Mouse (Mus musculus) midbrain, embryonic 12.5 days (tissue): ENCODE data around the gene Hivep3. TPM values are rescaled to one million over a fixed set of nuclear protein-coding genes. Genes with fewer than 3 reads are reported as not detected.

Experiments
- ATAC-seq: fragments of 200-750 bp; cut with Nextera tagmentation; 2 replicates; pipeline ENCODE4 v1.8.0; 2017; ENCODE audit warnings: low read depth, moderate TSS enrichment, moderate library complexity; ENCODE audit not compliant: low FRiP score
- H3K27ac ChIP-seq: fragments of 300-500 bp; sonication (generic); replicated peaks from 2 replicates; pipeline ENCODE4 v1.5.1; 2016; ENCODE audit warnings: mild to moderate bottlenecking
- H3K27me3 ChIP-seq: fragments of 300-500 bp; sonication (generic); 2 replicates; pipeline ENCODE4 v1.6.1; 2016; ENCODE audit warnings: mild to moderate bottlenecking
- H3K36me3 ChIP-seq: fragments of 300-500 bp; sonication (generic); 2 replicates; pipeline ENCODE4 v1.6.1; 2016
- H3K4me1 ChIP-seq: fragments of 300-500 bp; sonication (generic); 2 replicates; pipeline ENCODE4 v1.6.1; 2016
- H3K4me2 ChIP-seq: fragments of 300-500 bp; sonication (generic); replicated peaks from 2 replicates; pipeline ENCODE4 v1.6.1; 2016; ENCODE audit warnings: mild to moderate bottlenecking, moderate library complexity
- H3K4me3 ChIP-seq: fragments of 300-500 bp; sonication (generic); 2 replicates; pipeline ENCODE4 v1.5.1; 2016; ENCODE audit warnings: mild to moderate bottlenecking
- H3K9ac ChIP-seq: fragments of 300-500 bp; sonication (generic); replicated peaks from 2 replicates; pipeline ENCODE4 v1.6.1; 2016; ENCODE audit warnings: mild to moderate bottlenecking, moderate library complexity
- H3K9me3 ChIP-seq: fragments of 300-500 bp; sonication (generic); 2 replicates; pipeline ENCODE4 v1.6.1; 2016; ENCODE audit warnings: mild to moderate bottlenecking
- WGBS: fragments of 180-500 bp; shearing (Covaris S2); methylation state at CpG from one replicate; pipeline ENCODE4 v1.1.7; 2016; 5-methylcytosine and 5-hydroxymethylcytosine counted together
- polyA plus RNA-seq: library from polyadenylated mRNA; unstranded; fragments of >200 nt; fragmentation: Nextera tagmentation; extraction: Ambion mirVana; gene quantifications from 2 replicates; pipeline ENCODE4 v1.2.1, GENCODE M21; 2016

Hivep3 gene
- polyA plus RNA-seq, 1 experiment from 2014 or later: 4.5 TPM

DNA sequence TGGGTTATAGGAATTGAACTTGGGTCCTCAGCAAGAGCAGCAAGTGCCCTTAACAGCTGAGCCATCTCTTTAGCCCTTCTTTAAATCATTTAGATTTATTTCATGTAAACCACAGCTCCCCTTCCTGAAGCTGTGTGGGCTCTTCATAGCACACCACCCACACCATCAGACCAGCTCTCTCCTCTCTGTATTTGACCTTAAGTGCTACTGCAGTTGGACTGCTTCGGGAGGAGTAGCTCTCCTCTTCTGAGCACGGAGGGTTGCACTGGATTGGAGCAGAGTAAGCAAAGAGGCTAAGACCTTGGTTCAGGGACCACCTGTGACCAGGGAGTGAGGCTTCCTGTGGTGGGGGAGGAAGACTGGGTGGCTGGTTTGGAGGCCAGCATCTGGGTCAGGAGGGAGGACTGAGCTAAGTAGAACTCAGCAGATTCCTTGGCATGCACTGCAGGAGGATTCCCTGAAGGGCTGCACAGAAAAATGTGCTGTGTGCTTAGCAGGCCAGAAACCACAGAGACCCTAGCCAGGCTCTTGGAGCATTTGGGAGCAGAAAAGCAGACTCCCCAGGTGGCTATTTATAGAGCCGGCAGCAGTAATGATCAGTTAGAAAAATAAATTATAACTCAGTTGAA lies 132.4 kb downstream of the Hivep3 start:
- Histone ChIP-seq H3K27ac (no peak overlapping the region), H3K27me3 (no peaks in the 10 kb centered on the region)
- WGBS: 68% methylated on average over 3 of the region's 3 CpGs

DNA sequence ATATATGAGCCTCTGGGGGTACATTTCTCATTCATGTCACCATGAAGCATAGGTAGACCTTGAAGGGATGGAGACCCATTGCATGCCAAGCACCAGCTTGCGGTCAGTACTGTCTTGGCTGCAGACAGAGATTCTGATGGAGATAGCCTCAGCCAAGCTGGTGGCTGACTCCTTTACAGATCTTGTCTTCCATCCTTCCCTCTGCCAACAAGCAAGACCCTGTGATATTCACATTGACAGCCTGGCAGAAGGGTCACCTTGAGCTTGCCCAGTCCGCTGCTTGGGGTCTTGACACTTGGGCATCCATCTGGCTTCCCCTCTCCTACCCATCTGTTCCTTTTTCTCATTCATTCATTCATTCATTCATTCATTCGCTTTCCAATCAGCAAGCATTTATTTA lies 133.5 kb downstream of the Hivep3 start:
- Histone ChIP-seq H3K4me2 (no peak overlapping the region), H3K27me3 (no peaks in the 10 kb centered on the region), H3K4me3 (no peak overlapping the region), H3K9ac (no peak overlapping the region), H3K4me1 (no peaks in the 10 kb centered on the region), H3K36me3 (no peaks in the 10 kb centered on the region), H3K27ac (no peak overlapping the region), H3K9me3 (no peaks in the 10 kb centered on the region)
- WGBS: 92% methylated on average over 3 of the region's 3 CpGs
- no peak for ATAC-seq

More for the DNA sequence above, 132.4 kb downstream of the Hivep3 start:
- no peak for ATAC-seq
- Histone ChIP-seq H3K4me3 (no peak overlapping the region), H3K4me1 (no peaks in the 10 kb centered on the region), H3K9ac (no peak overlapping the region), H3K4me2 (no peak overlapping the region), H3K36me3 (no peaks in the 10 kb centered on the region), H3K9me3 (no peaks in the 10 kb centered on the region)

- Histone ChIP-seq H3K36me3 (no peaks in the 10 kb centered on the region), H3K4me1 (no peaks in the 10 kb centered on the region), H3K27ac (no peak overlapping the region), H3K27me3 (no peaks in the 10 kb centered on the region), H3K9ac (no peak overlapping the region), H3K4me3 (no peak overlapping the region), H3K4me2 (no peak overlapping the region), H3K9me3 (no peaks in the 10 kb centered on the region)
- 86% methylated on average over 6 of the region's 6 CpGs for WGBS
- ATAC-seq: no peak
These were observed 136.8 kb downstream of the Hivep3 start for GRCm38 (mm10) chr4:119870411-119870810.

DNA sequence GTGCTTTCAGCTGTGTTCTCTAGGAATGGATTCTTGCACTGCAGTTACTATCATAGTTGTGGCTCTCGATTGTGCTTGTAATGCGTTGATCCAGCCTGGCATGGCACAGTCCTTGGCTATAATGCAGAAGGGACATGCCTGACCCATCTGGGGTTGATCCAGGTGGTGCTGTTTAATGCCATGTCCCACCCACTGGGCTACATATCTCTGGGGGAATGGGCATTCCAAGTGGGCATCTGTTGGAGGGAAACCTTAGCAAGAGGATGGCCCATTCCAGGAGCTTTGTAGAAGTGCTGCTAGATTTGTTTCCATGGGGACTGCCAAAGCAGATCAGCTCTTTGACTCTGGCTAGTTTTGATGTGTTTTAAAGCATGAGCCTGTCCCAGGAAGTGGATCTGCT lies 137.9 kb downstream of the Hivep3 start:
- Histone ChIP-seq H3K36me3 (no peaks in the 10 kb centered on the region), H3K4me2 (no peak overlapping the region)
- whole genome bisulfite sequencing: 96% methylated on average over 2 of the region's 2 CpGs

DNA sequence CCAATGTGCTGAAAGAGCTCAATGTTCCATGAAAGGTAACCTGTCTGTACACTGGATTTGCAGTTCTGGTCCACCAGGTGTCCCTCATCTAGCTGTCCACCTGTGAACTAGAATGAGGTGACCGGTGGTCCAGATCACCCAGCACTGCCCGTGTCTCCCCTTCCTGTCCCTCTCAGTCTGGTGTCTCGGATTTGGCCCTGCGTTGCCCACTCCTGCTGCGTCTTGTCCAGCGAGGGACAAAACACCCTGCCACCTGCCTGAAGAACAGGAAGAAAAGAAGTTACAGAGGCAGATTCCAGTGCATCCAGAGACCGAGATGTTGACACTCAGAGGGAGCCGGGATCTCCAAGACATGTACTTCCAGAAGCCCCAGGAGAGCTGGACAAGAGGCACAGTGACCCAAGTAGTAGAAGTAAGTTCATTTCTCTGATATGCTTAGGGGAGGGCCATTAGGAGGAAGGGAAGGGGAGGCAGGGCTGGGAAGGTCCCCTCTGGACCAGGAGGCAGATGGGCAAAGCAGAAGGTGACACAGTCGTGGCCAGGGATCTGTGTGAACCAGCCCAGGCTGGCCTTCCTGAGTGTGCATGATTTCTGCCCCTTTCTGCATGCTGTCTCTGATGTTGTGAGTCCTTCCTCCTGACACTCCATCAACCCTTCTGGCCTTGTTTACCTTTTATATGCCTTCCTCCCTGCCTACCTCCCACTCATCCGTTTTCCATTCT lies 138.4 kb downstream of the Hivep3 start:
- H3K9ac ChIP-seq: no peak overlapping the region
- H3K27ac ChIP-seq: no peak overlapping the region
- no peaks in the 10 kb centered on the region for H3K4me1 ChIP-seq
- no peaks in the 10 kb centered on the region for H3K27me3 ChIP-seq
- H3K4me2 ChIP-seq: no peak overlapping the region
- H3K36me3 ChIP-seq: no peaks in the 10 kb centered on the region
- WGBS: 87% methylated on average over 10 of the region's 10 CpGs
- ATAC-seq: no peak
- no peaks in the 10 kb centered on the region for H3K9me3 ChIP-seq
- H3K4me3 ChIP-seq: no peak overlapping the region

More for the DNA sequence above, 137.9 kb downstream of the Hivep3 start:
- Histone ChIP-seq H3K4me3 (no peak overlapping the region), H3K27me3 (no peaks in the 10 kb centered on the region), H3K9ac (no peak overlapping the region), H3K27ac (no peak overlapping the region), H3K9me3 (no peaks in the 10 kb centered on the region), H3K4me1 (no peaks in the 10 kb centered on the region)
- ATAC-seq: no peak

DNA sequence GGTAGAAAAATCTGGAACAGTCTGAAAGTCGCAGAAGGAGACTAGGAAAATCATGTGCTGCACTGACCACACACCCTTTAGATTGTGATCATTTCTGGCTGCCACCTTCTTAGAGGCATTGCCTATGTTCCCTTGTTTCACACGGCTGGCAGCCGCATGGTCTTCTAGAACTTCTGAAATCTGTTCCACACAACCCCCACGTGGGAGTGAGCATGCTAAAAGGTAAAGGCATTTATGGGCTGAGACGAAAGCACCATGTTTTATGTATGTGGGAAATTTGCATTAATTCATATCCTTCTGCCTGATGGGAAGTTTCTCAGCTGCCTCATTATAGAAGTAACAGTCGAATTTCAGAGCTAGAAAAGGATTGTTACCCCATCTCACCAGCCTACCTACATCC lies 140.4 kb downstream of the Hivep3 start:
- Histone ChIP-seq H3K9me3 (no peaks in the 10 kb centered on the region), H3K4me1 (no peaks in the 10 kb centered on the region), H3K27ac (no peak overlapping the region), H3K4me3 (no peak overlapping the region), H3K9ac (no peak overlapping the region), H3K4me2 (no peak overlapping the region), H3K27me3 (0 out of 2 replicates have a peak, but pooled peaks cover 4% of the 10 kb centered on the region), H3K36me3 (no peaks in the 10 kb centered on the region)
- ATAC-seq: no peak
- WGBS: 75% methylated on average over 6 of the region's 6 CpGs

- 90% methylated on average over 2 of the region's 2 CpGs for WGBS
- no peaks in the 10 kb centered on the region for H3K9me3 ChIP-seq
- no peak overlapping the region for H3K4me3 ChIP-seq
These were observed 142.0 kb downstream of the Hivep3 start for GRCm38 (mm10) chr4:119875592-119875991.

GRCm38 (mm10) chr4:119876535-119877160 lies 143.1 kb downstream of the Hivep3 start:
- Histone ChIP-seq H3K9ac (no peak overlapping the region), H3K36me3 (no peaks in the 10 kb centered on the region), H3K4me1 (no peaks in the 10 kb centered on the region), H3K9me3 (no peaks in the 10 kb centered on the region), H3K27me3 (0 out of 2 replicates have a peak, but pooled peaks cover 4% of the 10 kb centered on the region), H3K4me2 (no peak overlapping the region), H3K27ac (no peak overlapping the region), H3K4me3 (no peak overlapping the region)
- WGBS: 74% methylated on average over 8 of the region's 8 CpGs
- no peak for ATAC-seq

More at GRCm38 (mm10) chr4:119875592-119875991, 142.0 kb downstream of the Hivep3 start:
- no peaks in the 10 kb centered on the region for H3K4me1 ChIP-seq
- no peak for ATAC-seq
- H3K27me3 ChIP-seq: 0 out of 2 replicates have a peak, but pooled peaks cover 4% of the 10 kb centered on the region
- H3K36me3 ChIP-seq: no peaks in the 10 kb centered on the region
- H3K27ac ChIP-seq: no peak overlapping the region
- H3K4me2 ChIP-seq: no peak overlapping the region
- no peak overlapping the region for H3K9ac ChIP-seq

- no peak for ATAC-seq
- peaks cover 12% of the 10 kb centered on the region for H3K4me1 ChIP-seq
- no peaks in the 10 kb centered on the region for H3K9me3 ChIP-seq
- H3K4me3 ChIP-seq: no peak overlapping the region
- 83% methylated on average over 5 of the region's 5 CpGs for WGBS
- H3K27me3 ChIP-seq: 0 out of 2 replicates have a peak, but pooled peaks cover 4% of the 10 kb centered on the region
- no peaks in the 10 kb centered on the region for H3K36me3 ChIP-seq
- H3K27ac ChIP-seq: no peak overlapping the region
- H3K9ac ChIP-seq: no peak overlapping the region
- no peak overlapping the region for H3K4me2 ChIP-seq
These were observed 144.6 kb downstream of the Hivep3 start for GRCm38 (mm10) chr4:119878218-119878617.

- Histone ChIP-seq H3K4me2 (no peak overlapping the region), H3K27me3 (0 out of 2 replicates have a peak, but pooled peaks cover 4% of the 10 kb centered on the region), H3K4me3 (no peak overlapping the region), H3K4me1 (peaks cover 12% of the 10 kb centered on the region), H3K27ac (no peak overlapping the region; the same call in 1 of the 2 replicates), H3K9ac (no peak overlapping the region), H3K36me3 (no peaks in the 10 kb centered on the region), H3K9me3 (no peaks in the 10 kb centered on the region)
- ATAC-seq: no peak
- 85% methylated on average over 5 of the region's 5 CpGs for WGBS
These were observed 146.1 kb downstream of the Hivep3 start for GRCm38 (mm10) chr4:119879671-119880070.

DNA sequence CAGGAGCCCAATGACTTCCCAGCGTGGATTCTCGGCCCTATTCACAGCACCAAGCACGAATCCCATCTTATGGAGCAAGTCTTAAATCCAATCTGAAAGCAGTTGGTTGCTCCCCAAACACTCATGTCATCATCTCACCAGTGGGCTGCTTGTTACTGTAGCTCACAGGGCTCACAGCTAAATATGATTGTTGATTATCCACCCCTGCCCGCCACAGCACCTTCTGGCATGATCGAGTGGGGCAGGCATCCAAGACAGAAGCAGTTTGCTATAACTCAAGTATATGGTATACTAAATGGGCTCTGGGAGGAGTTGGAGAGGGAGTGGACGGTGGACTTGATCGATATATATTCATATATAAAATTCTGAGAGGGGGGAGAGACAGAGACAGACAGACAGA lies 146.7 kb downstream of the Hivep3 start:
- Histone ChIP-seq H3K27ac (no peak overlapping the region), H3K9me3 (no peaks in the 10 kb centered on the region)
- no peak for ATAC-seq

DNA sequence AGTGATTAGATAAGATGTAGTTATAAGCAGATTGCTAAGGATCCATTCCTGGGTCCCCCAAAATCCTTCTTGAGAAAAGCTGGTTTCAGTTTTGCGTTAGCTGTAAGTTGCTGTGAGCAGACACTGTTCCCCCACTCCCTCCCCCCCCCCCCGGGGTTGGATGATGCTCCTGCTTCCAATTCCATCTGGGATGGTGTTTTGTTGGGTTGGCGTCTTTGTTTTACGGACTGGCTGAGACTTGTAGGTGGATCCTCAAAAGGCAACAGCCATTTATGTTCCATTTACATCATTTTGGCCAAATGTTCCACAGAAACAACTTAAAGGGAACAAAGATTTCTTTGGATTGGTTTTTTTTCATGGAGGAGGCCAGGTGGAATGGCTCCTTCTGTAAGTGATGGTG lies 147.7 kb downstream of the Hivep3 start:
- H3K9ac ChIP-seq: no peak overlapping the region
- no peaks in the 10 kb centered on the region for H3K9me3 ChIP-seq
- no peak overlapping the region for H3K27ac ChIP-seq
- no peak overlapping the region for H3K4me2 ChIP-seq
- peaks cover 12% of the 10 kb centered on the region for H3K4me1 ChIP-seq
- H3K4me3 ChIP-seq: no peak overlapping the region
- ATAC-seq: no peak
- 89% methylated on average over 4 of the region's 4 CpGs for WGBS
- 0 out of 2 replicates have a peak, but pooled peaks cover 4% of the 10 kb centered on the region for H3K27me3 ChIP-seq
- no peaks in the 10 kb centered on the region for H3K36me3 ChIP-seq

More for the DNA sequence above, 146.7 kb downstream of the Hivep3 start:
- H3K4me3 ChIP-seq: no peak overlapping the region
- peaks cover 12% of the 10 kb centered on the region for H3K4me1 ChIP-seq
- H3K4me2 ChIP-seq: no peak overlapping the region
- H3K36me3 ChIP-seq: no peaks in the 10 kb centered on the region
- WGBS: 84% methylated on average over 7 of the region's 7 CpGs
- H3K9ac ChIP-seq: no peak overlapping the region
- H3K27me3 ChIP-seq: 0 out of 2 replicates have a peak, but pooled peaks cover 4% of the 10 kb centered on the region
